Mouse (Mus musculus) E14TG2a.4 (cell line): Measurements from ENCODE around the gene M1ap.

Experiments
- CTCF ChIP-seq: conservative IDR thresholded peaks from 2 replicates; pipeline ENCODE4 v1.5.1; 2014; ENCODE audit warnings: low read length
- NANOG ChIP-seq: IDR thresholded peaks from 2 replicates; pipeline ENCODE4 v1.6.1; 2014; ENCODE audit warnings: borderline replicate concordance, low read length, mixed read lengths
- POU5F1 ChIP-seq: IDR thresholded peaks from 2 replicates; pipeline ENCODE4 v1.6.1; 2014; ENCODE audit warnings: low read length, borderline replicate concordance

GRCm38 (mm10) chr6:83071220-83071619 lies 124.5 kb downstream of the M1ap start:
- TF ChIP-seq CTCF (no peak), POU5F1 (no peak), NANOG (no peak)
